Mouse (Mus musculus) hindbrain, embryonic 16.5 days (tissue): ENCODE measurements around the gene Ptprd. TPM values are rescaled to one million over a fixed set of nuclear protein-coding genes. Genes with fewer than 3 reads are reported as not detected.

Experiments
- ATAC-seq: fragments of 200-750 bp; cut with Nextera tagmentation; 2 replicates; pipeline ENCODE4 v1.8.0; 2017; ENCODE audit warnings: moderate TSS enrichment, moderate library complexity
- H3K27ac ChIP-seq: fragments of 300-500 bp; sonication (generic); 2 replicates; pipeline ENCODE4 v1.5.1; 2014; ENCODE audit warnings: low read depth, mild to moderate bottlenecking, control low read depth, low read length, moderate library complexity
- H3K27me3 ChIP-seq: fragments of 300-500 bp; sonication (generic); replicated peaks from 2 replicates; pipeline ENCODE4 v1.6.1; 2014; ENCODE audit warnings: low read length; ENCODE audit not compliant: control insufficient read depth, insufficient read depth
- H3K36me3 ChIP-seq: fragments of 300-500 bp; sonication (generic); 2 replicates; pipeline ENCODE4 v1.6.1; 2014; ENCODE audit warnings: mild to moderate bottlenecking, low read length, moderate library complexity, mixed read lengths; ENCODE audit not compliant: control insufficient read depth, insufficient read depth
- H3K4me1 ChIP-seq: fragments of 300-500 bp; sonication (generic); 2 replicates; pipeline ENCODE4 v1.6.1; 2014; ENCODE audit warnings: low read depth, low read length; ENCODE audit not compliant: control insufficient read depth, insufficient read depth
- H3K4me2 ChIP-seq: fragments of 300-500 bp; sonication (generic); 2 replicates; pipeline ENCODE4 v1.6.1; 2014; ENCODE audit warnings: mild to moderate bottlenecking, low read length, control low read depth, moderate library complexity
- H3K4me3 ChIP-seq: fragments of 300-500 bp; sonication (generic); 2 replicates; pipeline ENCODE4 v1.5.1; 2014; ENCODE audit warnings: mild to moderate bottlenecking, low read length, control low read depth, moderate library complexity
- H3K9ac ChIP-seq: fragments of 300-500 bp; sonication (generic); 2 replicates; pipeline ENCODE4 v1.6.1; 2014; ENCODE audit warnings: low read depth, mild to moderate bottlenecking, control low read depth, low read length, moderate library complexity
- H3K9me3 ChIP-seq: fragments of 300-500 bp; sonication (generic); 2 replicates; pipeline ENCODE4 v1.6.1; 2014; ENCODE audit warnings: mild to moderate bottlenecking, low read length, moderate library complexity; ENCODE audit not compliant: control insufficient read depth
- WGBS: fragments of 180-500 bp; shearing (Covaris S2); extraction: QIAGEN DNeasy Blood & Tissue Kit; methylation state at CpG from one replicate; pipeline ENCODE4 v1.1.7; 2014; 5-methylcytosine and 5-hydroxymethylcytosine counted together
- polyA plus RNA-seq: library from polyadenylated mRNA; unstranded; fragments of >200 nt; fragmentation: Nextera tagmentation; extraction: Ambion mirVana; gene quantifications from 2 replicates; pipeline ENCODE4 v1.2.1, GENCODE M21; 2015

The Ptprd gene
- polyA plus RNA-seq, 1 experiment from 2014 or later = 71.6 TPM

DNA sequence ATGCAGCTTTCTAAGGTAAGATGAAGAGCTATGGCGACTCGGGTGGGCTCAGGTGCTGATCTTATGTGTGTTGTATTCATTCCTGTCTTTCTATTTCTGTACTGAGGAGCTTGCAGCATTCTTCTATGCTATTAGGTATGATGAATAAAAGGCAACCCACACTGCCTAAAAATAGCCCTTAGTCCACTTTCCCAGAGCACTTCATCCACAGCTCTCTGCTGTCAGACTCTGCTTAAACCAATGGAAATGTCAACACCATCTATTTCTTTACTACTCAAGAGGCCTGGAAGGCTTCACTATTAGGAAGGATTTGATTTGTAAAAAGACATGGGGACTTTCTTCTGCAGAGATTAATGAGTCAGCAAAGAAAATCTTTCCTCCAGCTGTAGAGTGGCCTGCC lies 468.4 kb downstream of the Ptprd start:
- no peak overlapping the region for H3K9ac ChIP-seq
- no peaks in the 10 kb centered on the region for H3K4me1 ChIP-seq
- no peaks in the 10 kb centered on the region for H3K36me3 ChIP-seq
- H3K4me2 ChIP-seq = no peak overlapping the region
- no peak overlapping the region for H3K4me3 ChIP-seq
- 87% methylated on average over 2 of the region's 2 CpGs for WGBS
- no peak for ATAC-seq
- no peak overlapping the region for H3K27ac ChIP-seq
- no peaks in the 10 kb centered on the region for H3K9me3 ChIP-seq
- no peaks in the 10 kb centered on the region for H3K27me3 ChIP-seq

DNA sequence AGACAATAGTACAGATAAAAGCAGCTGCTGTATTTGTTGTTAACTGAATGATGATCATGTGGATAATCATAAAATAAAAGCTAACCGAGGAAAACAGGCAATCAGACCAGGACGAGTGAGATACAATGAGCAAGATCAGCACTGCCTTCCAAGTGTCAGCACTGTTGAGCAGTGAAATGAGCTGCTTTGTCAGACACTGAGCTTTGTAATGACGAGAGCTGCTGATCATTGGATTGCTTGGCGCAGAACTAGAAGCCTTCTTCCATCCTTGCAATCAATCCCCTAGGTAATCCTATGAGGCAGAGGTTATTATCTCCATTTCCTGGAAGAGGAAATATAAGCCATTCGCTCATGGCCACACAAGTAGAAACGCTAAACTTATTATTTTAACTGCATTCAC lies 489.9 kb downstream of the Ptprd start:
- no peak overlapping the region for H3K4me3 ChIP-seq
- no peaks in the 10 kb centered on the region for H3K9me3 ChIP-seq
- WGBS = 58% methylated on average over 6 of the region's 6 CpGs
- ATAC-seq = peak; percentile 65
- H3K4me2 ChIP-seq = no peak overlapping the region
- no peak overlapping the region for H3K9ac ChIP-seq
- H3K36me3 ChIP-seq = no peaks in the 10 kb centered on the region
- no peak overlapping the region; the same call in 1 of the 2 replicates for H3K27ac ChIP-seq
- no peaks in the 10 kb centered on the region for H3K4me1 ChIP-seq
- no peaks in the 10 kb centered on the region for H3K27me3 ChIP-seq

DNA sequence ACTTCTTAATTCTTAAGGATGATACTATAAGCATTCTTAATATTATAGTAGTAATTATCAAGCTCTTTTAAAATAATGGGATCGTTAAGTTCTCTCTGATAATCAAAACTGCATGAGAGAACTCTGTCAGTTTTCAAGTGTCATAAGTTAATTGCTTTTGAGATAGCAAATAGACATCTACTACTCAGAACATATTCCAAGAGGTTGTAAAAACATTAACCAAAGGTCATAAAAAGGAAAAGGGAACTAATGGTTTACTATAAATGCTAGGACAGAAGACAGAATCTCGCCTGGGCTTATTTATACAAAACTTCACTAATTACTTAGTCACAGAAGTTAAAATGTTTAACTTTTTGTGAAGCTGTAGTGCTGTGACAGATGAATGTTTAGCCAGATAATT lies 494.0 kb downstream of the Ptprd start:
- H3K36me3 ChIP-seq = no peaks in the 10 kb centered on the region

DNA sequence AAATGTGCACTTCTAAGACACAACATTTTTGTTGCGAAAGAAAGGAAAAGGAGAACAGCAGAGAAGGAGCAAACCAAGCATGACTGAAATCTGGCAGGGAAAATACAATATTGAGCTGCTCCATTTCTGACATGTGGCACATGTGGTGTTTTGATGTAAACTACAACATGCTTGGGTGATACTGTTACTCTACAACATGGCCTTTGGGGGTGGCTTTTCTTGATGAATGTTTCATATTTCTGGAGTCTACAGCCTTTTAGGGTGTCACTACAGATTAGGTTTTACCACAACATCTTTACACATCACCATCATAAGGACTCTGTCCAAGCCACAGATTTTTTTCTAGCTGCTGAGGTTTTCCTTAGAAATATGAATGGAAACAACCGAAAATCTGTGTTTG lies 501.5 kb downstream of the Ptprd start:
- H3K36me3 ChIP-seq = no peaks in the 10 kb centered on the region
- no peak overlapping the region for H3K9ac ChIP-seq
- no peak overlapping the region for H3K4me2 ChIP-seq
- no peaks in the 10 kb centered on the region for H3K27me3 ChIP-seq
- H3K4me1 ChIP-seq = no peaks in the 10 kb centered on the region
- ATAC-seq = no peak
- H3K9me3 ChIP-seq = no peaks in the 10 kb centered on the region
- H3K27ac ChIP-seq = no peak overlapping the region
- WGBS = 92% methylated on average over 2 of the region's 2 CpGs
- H3K4me3 ChIP-seq = no peak overlapping the region

More for the DNA sequence above, 494.0 kb downstream of the Ptprd start:
- Histone ChIP-seq H3K4me3 (no peak overlapping the region), H3K4me1 (no peaks in the 10 kb centered on the region), H3K27me3 (no peaks in the 10 kb centered on the region), H3K9me3 (no peaks in the 10 kb centered on the region), H3K27ac (no peak overlapping the region), H3K9ac (no peak overlapping the region), H3K4me2 (no peak overlapping the region)
- no peak for ATAC-seq
- WGBS = 75% methylated on average over 2 of the region's 2 CpGs

DNA sequence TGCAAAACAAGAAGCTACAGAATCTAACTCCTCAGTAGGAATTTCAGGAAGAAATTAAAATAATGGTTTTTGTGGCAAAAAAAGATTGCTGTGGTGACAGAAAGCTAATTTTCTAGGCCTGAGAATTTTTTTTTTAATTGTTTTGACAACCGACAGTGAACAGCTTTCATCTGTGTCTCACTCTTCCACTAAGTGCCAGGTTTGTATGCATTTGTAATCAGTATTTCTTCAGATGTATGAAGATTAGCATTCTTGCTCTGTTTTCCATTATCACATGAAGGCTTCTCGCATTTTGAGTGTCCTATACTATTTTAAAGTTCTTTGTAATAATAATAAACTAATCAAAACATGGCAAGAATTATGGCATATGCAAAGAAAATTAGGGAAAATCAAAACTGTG lies 513.5 kb downstream of the Ptprd start:
- 63% methylated on average over 2 of the region's 2 CpGs for WGBS
- no peak overlapping the region for H3K4me2 ChIP-seq
- ATAC-seq = no peak

DNA sequence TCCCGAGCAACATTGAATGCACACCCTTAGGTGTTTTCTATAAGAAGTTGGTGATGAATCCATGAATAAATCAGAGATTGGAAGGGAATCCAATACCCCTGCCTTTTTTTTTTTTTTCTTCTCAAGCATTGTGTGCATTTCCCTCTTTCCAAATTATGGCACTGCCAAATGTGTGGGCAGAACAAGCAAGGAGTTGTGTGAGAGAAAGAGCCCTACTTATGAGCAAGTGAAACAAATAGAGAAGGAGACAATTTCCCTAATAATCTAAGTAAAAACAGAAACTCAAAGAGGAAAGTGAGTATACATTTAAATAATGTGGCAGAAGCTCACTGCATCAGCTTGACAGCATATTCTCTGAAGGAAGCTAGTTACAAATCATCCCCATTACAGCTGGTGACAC lies 536.0 kb downstream of the Ptprd start:
- no peak for ATAC-seq
- Histone ChIP-seq H3K27ac (no peak overlapping the region), H3K9ac (no peak overlapping the region), H3K4me1 (no peaks in the 10 kb centered on the region), H3K4me3 (no peak overlapping the region), H3K27me3 (no peaks in the 10 kb centered on the region), H3K36me3 (no peaks in the 10 kb centered on the region), H3K9me3 (no peaks in the 10 kb centered on the region), H3K4me2 (no peak overlapping the region)
- WGBS = 90% methylated on average over 1 of the region's 1 CpGs

More for the DNA sequence above, 513.5 kb downstream of the Ptprd start:
- Histone ChIP-seq H3K4me3 (no peak overlapping the region), H3K36me3 (no peaks in the 10 kb centered on the region), H3K4me1 (no peaks in the 10 kb centered on the region), H3K27me3 (no peaks in the 10 kb centered on the region), H3K9ac (no peak overlapping the region), H3K27ac (no peak overlapping the region), H3K9me3 (no peaks in the 10 kb centered on the region)

DNA sequence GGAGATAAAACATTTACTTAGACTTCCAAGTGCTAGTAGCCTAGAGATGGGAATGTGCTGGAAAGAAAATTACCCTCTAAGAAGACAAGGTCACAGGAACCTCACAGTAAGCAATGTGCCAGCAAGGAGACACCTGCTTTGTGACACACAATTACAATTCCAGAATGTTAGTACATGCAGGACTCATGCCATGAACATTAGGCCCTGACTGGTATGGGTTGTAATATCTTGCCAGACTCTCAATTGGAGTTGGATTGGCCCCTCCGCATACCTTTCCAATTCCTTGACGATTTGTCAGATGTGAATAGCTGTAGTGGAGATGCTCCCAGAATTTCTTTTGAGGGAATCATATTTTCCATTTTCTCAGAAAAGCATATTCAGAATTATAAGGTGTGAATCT lies 547.0 kb downstream of the Ptprd start:
- H3K4me1 ChIP-seq = no peaks in the 10 kb centered on the region
- H3K36me3 ChIP-seq = no peaks in the 10 kb centered on the region
- 0 out of 2 replicates have a peak, but pooled peaks have one; percentile 9 for ATAC-seq
- H3K4me2 ChIP-seq = no peak overlapping the region
- no peak overlapping the region for H3K27ac ChIP-seq
- no peak overlapping the region for H3K9ac ChIP-seq
- no peak overlapping the region for H3K4me3 ChIP-seq
- WGBS = 83% methylated on average over 2 of the region's 2 CpGs
- H3K27me3 ChIP-seq = no peaks in the 10 kb centered on the region
- no peaks in the 10 kb centered on the region for H3K9me3 ChIP-seq

DNA sequence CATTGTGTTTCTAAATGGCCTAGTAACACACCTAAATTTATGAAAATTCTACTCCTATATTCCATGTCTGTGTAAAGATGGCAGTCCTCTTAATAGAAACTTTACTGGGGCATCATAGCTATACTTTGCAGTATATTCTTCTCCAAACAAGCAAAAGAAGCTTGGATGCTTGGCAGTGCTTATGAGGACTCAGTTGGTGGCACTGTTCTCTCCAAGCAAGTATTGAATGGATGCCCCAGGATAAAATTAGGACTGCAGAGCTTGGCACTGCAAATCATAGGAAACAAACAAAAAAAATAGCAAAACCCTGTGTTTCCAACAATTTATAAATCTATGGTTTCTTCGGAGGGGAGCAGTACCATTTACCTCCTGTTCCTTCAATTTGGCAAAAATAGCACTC lies 549.5 kb downstream of the Ptprd start:
- Histone ChIP-seq H3K27ac (no peak overlapping the region), H3K36me3 (no peaks in the 10 kb centered on the region), H3K9ac (no peak overlapping the region), H3K9me3 (no peaks in the 10 kb centered on the region), H3K4me1 (no peaks in the 10 kb centered on the region), H3K4me2 (no peak overlapping the region), H3K4me3 (no peak overlapping the region), H3K27me3 (no peaks in the 10 kb centered on the region)
- no peak for ATAC-seq
- 73% methylated on average over 1 of the region's 1 CpGs for WGBS

DNA sequence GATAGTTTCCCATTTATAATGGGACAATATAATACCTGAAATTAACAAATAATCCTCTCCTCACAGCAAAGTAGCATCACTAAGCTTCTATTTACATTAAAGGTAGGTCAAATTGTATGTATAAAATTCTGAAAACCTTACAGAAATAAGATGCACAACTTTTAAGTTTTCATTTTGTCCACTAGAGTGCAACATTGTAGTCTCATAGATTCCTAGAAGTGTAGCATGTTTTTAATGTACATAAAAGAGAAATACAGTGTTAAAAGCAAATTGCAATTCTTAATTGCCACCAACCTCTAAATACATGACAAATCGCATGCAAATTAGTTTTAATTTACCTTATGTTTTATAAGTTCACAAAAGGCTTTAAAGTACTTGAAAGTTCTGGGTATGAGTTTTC lies 556.1 kb downstream of the Ptprd start:
- Histone ChIP-seq H3K27me3 (no peaks in the 10 kb centered on the region), H3K4me2 (no peak overlapping the region), H3K4me1 (no peaks in the 10 kb centered on the region), H3K27ac (no peak overlapping the region), H3K9me3 (no peaks in the 10 kb centered on the region), H3K9ac (no peak overlapping the region), H3K36me3 (no peaks in the 10 kb centered on the region), H3K4me3 (no peak overlapping the region)
- WGBS = 68% methylated on average over 1 of the region's 1 CpGs
- no peak for ATAC-seq
